8 mouse cellular contexts compared by ENCODE assay signal in the genomic region with DNA sequence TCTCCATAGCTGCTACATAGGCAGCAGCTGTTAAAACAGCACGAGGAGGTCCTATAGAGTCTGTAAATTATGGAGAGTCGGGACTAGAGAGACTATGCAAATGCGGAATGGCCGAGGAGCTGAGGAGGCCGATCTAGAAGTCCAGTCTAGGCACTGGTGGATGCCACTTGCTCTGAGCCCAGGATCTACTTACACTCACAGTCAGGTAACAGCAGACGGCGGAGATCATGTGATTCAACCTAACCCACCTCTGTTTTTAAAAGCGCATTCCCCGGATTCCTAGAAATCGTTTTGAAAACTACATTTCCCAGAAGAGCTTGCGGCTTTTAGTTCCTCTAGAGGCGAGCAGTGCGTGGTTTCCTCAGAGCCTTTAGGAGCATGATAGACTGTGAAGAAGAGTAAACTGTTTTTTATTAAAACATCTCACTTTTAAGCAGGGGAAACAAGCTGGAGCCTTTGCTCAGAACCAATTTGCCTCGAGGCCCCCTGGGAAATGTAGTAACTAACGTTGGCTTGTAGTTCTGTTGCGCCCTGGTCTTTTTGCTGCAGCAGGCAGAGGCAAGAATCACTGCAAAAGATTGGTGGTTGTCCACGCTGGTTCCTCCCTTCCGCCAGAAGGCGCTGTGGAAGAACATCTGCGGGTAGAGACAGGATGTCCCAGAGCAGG.
DNase-seq lines count a peak whose midpoint lies in the region; ATAC-seq and TF ChIP-seq lines count a peak whose summit lies in the region.

No protein-coding gene starts in this region.

- intact Hi-C loops in heart, postnatal 25 days (cut with DNase I) = loop anchor here (5.0 kb wide), 1 partner anchor 65 kb away; no protein-coding TSS in a partner anchor

- no peaks in the 10 kb centered on the region for H3K36me3 ChIP-seq in E14TG2a.4 (ENCODE audit: insufficient read depth, low read length)
- no peaks in the 10 kb centered on the region for H3K36me3 ChIP-seq in forebrain, postnatal 0 days (ENCODE audit: insufficient read depth)
- no peaks in the 10 kb centered on the region for H3K36me3 ChIP-seq in liver, embryonic 15.5 days (replicated peaks)
- H3K36me3 ChIP-seq in neural tube, embryonic 13.5 days = no peaks in the 10 kb centered on the region

- H3K27me3 ChIP-seq in E14TG2a.4 (ENCODE audit: insufficient read depth, low read length) = 0 out of 2 replicates have a peak, but pooled peaks cover 6% of the 10 kb centered on the region
- no peaks in the 10 kb centered on the region for H3K27me3 ChIP-seq in forebrain, postnatal 0 days (ENCODE audit: insufficient read depth, low read length)
- H3K27me3 ChIP-seq in liver, embryonic 15.5 days = no peaks in the 10 kb centered on the region
- H3K27me3 ChIP-seq in neural tube, embryonic 13.5 days = 0 out of 2 replicates have a peak, but pooled peaks cover 3% of the 10 kb centered on the region

- H3K9me3 ChIP-seq in E14TG2a.4 (ENCODE audit: low read length) = no peaks in the 10 kb centered on the region
- H3K9me3 ChIP-seq in forebrain, postnatal 0 days (ENCODE audit: low read length) = no peaks in the 10 kb centered on the region
- no peaks in the 10 kb centered on the region for H3K9me3 ChIP-seq in liver, embryonic 15.5 days (replicated peaks)
- H3K9me3 ChIP-seq in neural tube, embryonic 13.5 days = no peaks in the 10 kb centered on the region

- H3K4me2 ChIP-seq in forebrain, postnatal 0 days (ENCODE audit: low read depth) = peak overlapping the region; percentile 61
- peak overlapping the region; percentile 57 for H3K4me2 ChIP-seq in liver, embryonic 15.5 days
- peak overlapping the region; percentile 65 for H3K4me2 ChIP-seq in neural tube, embryonic 13.5 days

- peaks cover 27% of the 10 kb centered on the region for H3K4me1 ChIP-seq in E14TG2a.4 (replicated peaks; ENCODE audit: low read depth, low read length)
- peaks cover 4% of the 10 kb centered on the region; the same call in 1 of the 2 replicates for H3K4me1 ChIP-seq in forebrain, postnatal 0 days (ENCODE audit: insufficient read depth)
- no peaks in the 10 kb centered on the region for H3K4me1 ChIP-seq in liver, embryonic 15.5 days (replicated peaks)
- H3K4me1 ChIP-seq in neural tube, embryonic 13.5 days (replicated peaks) = 0 out of 2 replicates have a peak, but pooled peaks cover 5% of the 10 kb centered on the region

- H3K27ac ChIP-seq in forebrain, postnatal 0 days (ENCODE audit: low read depth, low read length) = peak overlapping the region; percentile 88
- H3K27ac ChIP-seq in liver, embryonic 15.5 days (replicated peaks) = no peak overlapping the region
- no peak overlapping the region; the same call in 1 of the 2 replicates for H3K27ac ChIP-seq in neural tube, embryonic 13.5 days (replicated peaks)

- WGBS in forebrain, postnatal 0 days = 2% methylated on average over 20 of the region's 20 CpGs
- WGBS in large intestine, adult 2 months = 2% methylated on average over 20 of the region's 20 CpGs
- 4% methylated on average over 20 of the region's 20 CpGs for WGBS in liver, embryonic 15.5 days (ENCODE audit: insufficient replicate concordance)
- 3% methylated on average over 20 of the region's 20 CpGs for WGBS in neural tube, embryonic 13.5 days

- DNase-seq in cerebellum, adult 11-12 months = peak; percentile 67
- DNase-seq in forebrain, postnatal 0 days = peak; percentile 87
- peak; percentile 44 for DNase-seq in heart, postnatal 25 days (ENCODE audit: low spot score)
- peak; percentile 37 for DNase-seq in large intestine, adult 2 months (ENCODE audit: low read depth, low spot score)
- peak; percentile 6 to 29 for DNase-seq in thymus, adult 18-20 months

- peak; percentile 94 for ATAC-seq in forebrain, postnatal 0 days
- ATAC-seq in liver, embryonic 15.5 days (ENCODE audit: insufficient read depth) = no peak
- ATAC-seq in neural tube, embryonic 13.5 days (ENCODE audit: low read depth) = peak; percentile 83

- TF ChIP-seq CTCF in E14TG2a.4 (conservative IDR thresholded peaks at IDR 0.05; ENCODE audit: low read length) = peak; percentile 51
- peak; percentile 76 for TF ChIP-seq CTCF in forebrain, postnatal 0 days (IDR thresholded peaks at IDR 0.05; ENCODE audit: low read depth)

- H3K9ac ChIP-seq in forebrain, postnatal 0 days = peak overlapping the region; percentile 51
- no peak overlapping the region for H3K9ac ChIP-seq in liver, embryonic 15.5 days
- peak overlapping the region; percentile 69 for H3K9ac ChIP-seq in neural tube, embryonic 13.5 days

- peak overlapping the region; percentile 71 for H3K4me3 ChIP-seq in E14TG2a.4 (replicated peaks; ENCODE audit: low read length)
- peak overlapping the region; percentile 49 for H3K4me3 ChIP-seq in forebrain, postnatal 0 days (ENCODE audit: low read depth, low read length)
- peak overlapping the region; percentile 42 for H3K4me3 ChIP-seq in liver, embryonic 15.5 days (replicated peaks)
- H3K4me3 ChIP-seq in neural tube, embryonic 13.5 days = peak overlapping the region; percentile 51

Comparison
In these comparisons a context has a peak if more than half of its experiments do, and no peak if none do; other contexts are left out.
1. DNase-seq: peak in every context shown above with its lines; median percentile 87 in forebrain, postnatal 0 days; 67 in cerebellum, adult 11-12 months; 44 in heart, postnatal 25 days; 37 in large intestine, adult 2 months; 18 in thymus, adult 18-20 months.